Mouse (Mus musculus): Measurements from ENCODE around the gene Sipa1l2.

The Sipa1l2 gene

DNA sequence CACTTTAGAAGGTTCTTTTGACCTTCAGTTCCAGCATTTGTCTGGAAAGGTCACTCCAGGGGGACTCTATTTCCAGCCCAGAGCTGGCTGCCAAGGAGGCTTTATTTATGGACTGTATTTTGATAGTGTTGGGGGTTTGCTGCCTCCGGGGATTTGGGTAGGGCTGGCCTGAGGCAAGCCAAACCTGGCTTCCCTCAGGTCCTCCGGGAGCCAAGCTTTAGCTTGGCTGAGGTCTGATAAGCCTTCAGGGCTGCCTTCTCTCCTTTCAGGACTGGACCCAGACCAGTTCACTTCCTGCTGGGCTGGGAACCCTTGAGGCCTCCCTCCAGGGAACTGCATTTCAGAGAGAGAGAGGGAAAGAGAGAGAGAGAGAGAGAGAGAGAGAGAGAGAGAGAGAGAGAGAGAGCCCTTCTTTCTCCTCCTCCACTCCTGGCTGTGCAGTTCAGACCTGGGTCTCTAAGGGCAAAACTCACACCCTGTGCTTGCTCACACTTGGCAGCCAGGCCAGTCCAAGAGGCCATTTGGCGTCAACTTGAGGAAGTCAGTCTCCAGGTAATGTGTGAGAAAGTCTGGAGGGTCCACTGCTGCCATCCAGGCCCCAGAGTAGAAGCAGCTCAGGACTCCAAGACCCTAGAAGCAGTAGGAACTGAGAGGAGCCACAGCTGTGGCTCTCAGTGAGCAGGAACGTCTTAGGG is 201.1 kb downstream of the Sipa1l2 start:
- no peak for DNase-seq (ENCODE audit: low spot score)
